Mouse (Mus musculus) CH12.LX (cell line): ENCODE measurements around the gene Fam3c. TPM values are rescaled to one million over a fixed set of nuclear protein-coding genes. Genes with fewer than 3 reads are reported as not detected.
A peak's percentile ranks its signal among the peaks of the same experiment; 100 is the strongest.

Experiments
- DNase-seq: peaks from one replicate; pipeline ENCODE4 v3.0.0-alpha.2; 2013; ENCODE audit errors: extremely low read depth
- H3K27ac ChIP-seq: 2 replicates; pipeline ENCODE4 v1.5.1; 2012; ENCODE audit warnings: low read depth, mild to moderate bottlenecking, control low read depth, moderate library complexity; ENCODE audit not compliant: insufficient read depth
- H3K27me3 ChIP-seq: replicated peaks from 2 replicates; pipeline ENCODE3; 2012; ENCODE audit warnings: inconsistent platforms
- H3K36me3 ChIP-seq, 2 experiments: replicated peaks in 1 of 2; 2 replicates each; pipeline versions ENCODE3 to v1.6.1; 2012; ENCODE audit warnings: inconsistent platforms in 1 of 2, low read length in 1 of 2, mild to moderate bottlenecking in 1 of 2, mixed read lengths in 1 of 2, moderate library complexity in 1 of 2; ENCODE audit not compliant: control insufficient read depth in 1 of 2, insufficient read depth in 1 of 2
- H3K4me1 ChIP-seq, 2 experiments: 2 replicates each; pipeline ENCODE4 v1.6.1; 2012; ENCODE audit warnings: inconsistent platforms in 1 of 2, moderate library complexity in 1 of 2; ENCODE audit not compliant: insufficient read depth in 2 of 2, control insufficient read depth in 1 of 2
- H3K4me2 ChIP-seq: 2 replicates; pipeline ENCODE4 v1.6.1; 2012; ENCODE audit warnings: low read depth, mild to moderate bottlenecking, control low read depth; ENCODE audit not compliant: poor library complexity, insufficient read depth, severe bottlenecking
- H3K4me3 ChIP-seq, 3 experiments: fragments of 150-350 bp in 1 of 3; sonication (generic) in 1 of 3; replicated peaks in 1 of 3; 2 replicates each; pipeline versions ENCODE3 to v1.5.1; 2011 to 2012; ENCODE audit warnings: low read depth in 2 of 3, low read length in 2 of 3, mild to moderate bottlenecking in 2 of 3, moderate library complexity in 2 of 3, control low read depth in 1 of 3, improper control_type of control experiment in 1 of 3, inconsistent platforms in 1 of 3, mixed read lengths in 1 of 3; ENCODE audit not compliant: poor library complexity in 1 of 3
- H3K79me2 ChIP-seq: replicated peaks from 2 replicates; pipeline ENCODE4 v1.6.1; 2012; ENCODE audit warnings: mild to moderate bottlenecking, moderate library complexity; ENCODE audit not compliant: control insufficient read depth, poor library complexity, insufficient read depth, severe bottlenecking; ENCODE audit errors: extremely low read depth
- H3K9ac ChIP-seq: 2 replicates; pipeline ENCODE4 v1.6.1; 2012; ENCODE audit warnings: low read depth, mild to moderate bottlenecking, control low read depth, moderate library complexity; ENCODE audit not compliant: insufficient read depth
- H3K9me3 ChIP-seq: replicated peaks from 2 replicates; pipeline ENCODE3; 2012; ENCODE audit warnings: low read length, inconsistent platforms, mixed read lengths
- CHD1 ChIP-seq: IDR thresholded peaks from 2 replicates; pipeline ENCODE4 v1.6.1; 2012; ENCODE audit warnings: low read depth, low read length, improper control_type of control experiment, inconsistent platforms
- EP300 ChIP-seq: IDR thresholded peaks from 2 replicates; pipeline ENCODE4 v1.6.1; 2011; ENCODE audit warnings: low read length, improper control_type of control experiment
- ETS1 ChIP-seq: conservative IDR thresholded peaks from 2 replicates; pipeline ENCODE4 v1.6.1; 2012; ENCODE audit warnings: low read depth, mild to moderate bottlenecking, inconsistent platforms, low read length, improper control_type of control experiment, moderate library complexity
- GABPA ChIP-seq: IDR thresholded peaks from 2 replicates; pipeline ENCODE4 v1.6.1; 2012; ENCODE audit warnings: low read depth, low read length, improper control_type of control experiment, inconsistent platforms; ENCODE audit not compliant: insufficient replicate concordance
- IRF4 ChIP-seq: IDR thresholded peaks from 2 replicates; pipeline ENCODE4 v1.6.1; 2014; ENCODE audit warnings: low read depth, mild to moderate bottlenecking, inconsistent platforms, low read length, improper control_type of control experiment
- JUN ChIP-seq: IDR thresholded peaks from 2 replicates; pipeline ENCODE4 v1.6.1; 2011; ENCODE audit warnings: low read depth, mild to moderate bottlenecking, low read length, improper control_type of control experiment, moderate library complexity; ENCODE audit not compliant: insufficient read depth
- KAT2A ChIP-seq: IDR thresholded peaks from 2 replicates; pipeline ENCODE4 v1.6.1; 2012; ENCODE audit warnings: low read length, improper control_type of control experiment, inconsistent platforms; ENCODE audit not compliant: insufficient replicate concordance
- MAFK ChIP-seq: IDR thresholded peaks from 2 replicates; pipeline ENCODE4 v1.6.1; 2011; ENCODE audit warnings: low read length, improper control_type of control experiment; ENCODE audit not compliant: insufficient replicate concordance
- MAX ChIP-seq: IDR thresholded peaks from 2 replicates; pipeline ENCODE4 v1.6.1; 2011; ENCODE audit warnings: low read length, improper control_type of control experiment
- MAZ ChIP-seq: IDR thresholded peaks from 2 replicates; pipeline ENCODE4 v1.6.1; 2012; ENCODE audit warnings: low read depth, mild to moderate bottlenecking, inconsistent platforms, low read length, improper control_type of control experiment, moderate library complexity
- MEF2A ChIP-seq: IDR thresholded peaks from 2 replicates; pipeline ENCODE4 v1.6.1; 2014; ENCODE audit warnings: low read depth, mild to moderate bottlenecking, inconsistent platforms, low read length, improper control_type of control experiment, borderline replicate concordance
- MYC ChIP-seq: IDR thresholded peaks from 2 replicates; pipeline ENCODE4 v1.6.1; 2011; ENCODE audit warnings: low read depth, mild to moderate bottlenecking, improper control_type of control experiment, low read length
- NELFE ChIP-seq: IDR thresholded peaks from 2 replicates; pipeline ENCODE4 v1.6.1; 2011; ENCODE audit warnings: low read depth, low read length, improper control_type of control experiment
- NRF1 ChIP-seq: IDR thresholded peaks from 2 replicates; pipeline ENCODE4 v1.6.1; 2014; ENCODE audit warnings: low read depth, mild to moderate bottlenecking, inconsistent platforms, low read length, improper control_type of control experiment, moderate library complexity
- POLR2AphosphoS2 ChIP-seq: IDR thresholded peaks from 2 replicates; pipeline ENCODE4 v1.6.1; 2011; ENCODE audit warnings: low read depth, low read length, improper control_type of control experiment
- RCOR1 ChIP-seq: conservative IDR thresholded peaks from 2 replicates; pipeline ENCODE4 v1.6.1; 2012; ENCODE audit warnings: low read depth, mild to moderate bottlenecking, inconsistent platforms, low read length, improper control_type of control experiment
- USF1 ChIP-seq: IDR thresholded peaks from 2 replicates; pipeline ENCODE4 v1.6.1; 2014; ENCODE audit warnings: low read depth, mild to moderate bottlenecking, inconsistent platforms, low read length, improper control_type of control experiment
- ZC3H11A ChIP-seq: IDR thresholded peaks from 2 replicates; pipeline ENCODE4 v1.6.1; 2012; ENCODE audit warnings: low read depth, mild to moderate bottlenecking, inconsistent platforms, low read length, improper control_type of control experiment
- ZMIZ1 ChIP-seq: IDR thresholded peaks from 2 replicates; pipeline ENCODE4 v1.6.1; 2012; ENCODE audit warnings: low read depth, mild to moderate bottlenecking, inconsistent platforms, low read length, improper control_type of control experiment
- dilution Hi-C: fragments of 300-500 bp; cut with MboI; formaldehyde crosslinking; loops from 2 replicates; pipeline ENCODE4 v1.14.3; 2020; ENCODE audit warnings: low sequenced_read_pairs; ENCODE audit not compliant: extremely low pct_unique_long_range_greater_than_20kb, extremely low pct_ligation_motif_present
- in situ Hi-C: fragments of 300-500 bp; cut with MboI; formaldehyde crosslinking; loops from 3 replicates; pipeline ENCODE4 v1.14.3; 2019; ENCODE audit warnings: low sequenced_read_pairs, low pct_ligation_motif_present, low pct_unique_long_range_greater_than_20kb, mixed read lengths
- polyA plus RNA-seq: library from polyadenylated mRNA; unstranded; fragments of >175 nt; gene quantifications from 2 replicates; pipeline ENCODE4 v1.2.1, GENCODE M21; 2012; ENCODE audit warnings: low read depth; ENCODE audit not compliant: insufficient read length
- total RNA-seq, 2 experiments: library from RNA; depleted of rRNA; stranded (reverse); fragments of 300-350 nt in 1 of 2; fragments of >200 nt in 1 of 2; gene quantifications; 2 replicates each; pipeline ENCODE4 v1.2.3; 2012 to 2014

The Fam3c gene
- total and polyA plus RNA-seq, 3 experiments, result 61.9 to 155 (median 95.9) TPM

DNA sequence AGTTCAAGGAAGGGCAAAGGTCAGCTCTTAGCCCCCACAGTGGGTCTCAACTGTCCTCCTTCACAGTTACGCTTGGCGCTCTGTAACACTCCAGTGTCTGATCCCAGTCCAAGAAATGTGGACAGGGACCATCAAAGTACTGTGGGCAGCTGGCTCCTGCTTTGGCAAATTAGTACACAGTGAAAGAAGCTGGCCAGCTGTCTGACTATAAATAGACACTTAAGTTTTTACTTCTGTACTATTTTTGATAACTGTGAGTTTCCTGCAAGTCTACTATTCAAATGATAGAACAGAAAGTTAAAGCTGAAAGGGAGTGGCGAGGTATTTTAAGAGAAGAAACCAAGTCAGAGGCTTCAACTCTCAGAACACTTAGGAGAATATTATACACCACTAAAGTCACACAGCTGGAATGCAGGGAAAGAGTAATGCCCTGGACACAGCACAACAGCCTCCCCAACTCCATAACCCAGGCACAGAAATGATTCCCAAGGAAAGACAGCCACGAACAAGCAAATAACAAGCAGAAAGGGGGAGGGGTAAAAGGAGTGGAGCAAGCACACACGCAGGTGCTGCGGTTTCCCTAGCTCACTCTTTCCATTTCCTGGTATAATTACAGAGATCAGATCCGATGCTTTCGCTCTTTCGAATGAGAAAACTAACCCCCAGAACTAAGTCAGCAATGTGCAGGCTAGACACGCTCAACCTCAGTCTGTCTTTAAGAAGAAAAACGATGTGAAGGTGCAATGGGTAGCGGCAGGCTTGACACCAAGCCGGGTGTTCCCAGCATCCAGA is 25.7 kb downstream of the Fam3c start (continued):
- peak; percentile 77 for TF ChIP-seq MAX
- no peak for TF ChIP-seq CHD1
- no peak for TF ChIP-seq POLR2AphosphoS2
- peak; percentile 80 for TF ChIP-seq IRF4
- peak; percentile 30; the same call in 1 of the 2 replicates for TF ChIP-seq NELFE
- no peak for TF ChIP-seq KAT2A
- TF ChIP-seq USF1, result no peak
- TF ChIP-seq MYC, result peak; percentile 84
- peak; percentile 35; the same call in 1 of the 2 replicates for TF ChIP-seq NRF1
- TF ChIP-seq ZC3H11A, result no peak
- peak; percentile 90 for TF ChIP-seq EP300
- no peak for TF ChIP-seq ZMIZ1
- peak; percentile 89 for TF ChIP-seq JUN
- peak; percentile 85 for TF ChIP-seq ETS1
- TF ChIP-seq, all 38 proteins: peak for 20

- in situ Hi-C loops (loop anchor here (10.0 kb wide), 1 partner anchor 167 kb away; no protein-coding TSS in a partner anchor), dilution Hi-C loops (no loop called here)
- H3K9ac ChIP-seq, result no peak overlapping the region
- 0 out of 2 replicates have a peak overlapping the region, but pooled peaks have one; percentile 17 for H3K27ac ChIP-seq
- H3K4me3 ChIP-seq, result no peak overlapping the region
- no peak overlapping the region for H3K4me2 ChIP-seq
- H3K4me1 ChIP-seq, result peaks cover 24 to 77% of the 10 kb centered on the region in 2 experiments
- no peak for TF ChIP-seq ETS1
- TF ChIP-seq MAFK, result no peak
- no peak for TF ChIP-seq RCOR1
- no peak for TF ChIP-seq MAZ
- TF ChIP-seq JUN, result no peak
- TF ChIP-seq MEF2A, result no peak
- TF ChIP-seq GABPA, result no peak
- H3K27me3 ChIP-seq, result no peaks in the 10 kb centered on the region
- peaks cover 81% of the 10 kb centered on the region for H3K79me2 ChIP-seq
- H3K36me3 ChIP-seq, result peaks cover 48 to 74% of the 10 kb centered on the region in 2 experiments
- DNase-seq, result no peak
- H3K9me3 ChIP-seq, result no peaks in the 10 kb centered on the region
Measured at GRCm38 (mm10) chr6:22327931-22328330, 28.1 kb downstream of the Fam3c start.
